Mouse (Mus musculus) liver, embryonic 12.5 days (tissue): Measurements from ENCODE around the gene Rnf168. TPM values are rescaled to one million over a fixed set of nuclear protein-coding genes. Genes with fewer than 3 reads are reported as not detected.
"Not testable (repeated sequence)": the region's sequence is repeated elsewhere in the genome, so short reads cannot be mapped to it uniquely, and the experiment has no call there.

Experiments used
- ATAC-seq: fragments of 200-750 bp; cut with Nextera tagmentation; 2 replicates; pipeline ENCODE4 v1.8.0; 2017; ENCODE audit warnings: moderate number of reproducible peaks, mild to moderate bottlenecking, moderate library complexity
- H3K27ac ChIP-seq: fragments of 300-500 bp; sonication (generic); 2 replicates; pipeline ENCODE4 v1.5.1; 2016; ENCODE audit warnings: mild to moderate bottlenecking
- H3K27me3 ChIP-seq: fragments of 300-500 bp; sonication (generic); replicated peaks from 2 replicates; pipeline ENCODE4 v1.6.1; 2016; ENCODE audit warnings: mild to moderate bottlenecking, moderate library complexity
- H3K36me3 ChIP-seq: fragments of 300-500 bp; sonication (generic); 2 replicates; pipeline ENCODE4 v1.6.1; 2016; ENCODE audit warnings: mild to moderate bottlenecking, moderate library complexity
- H3K4me1 ChIP-seq: fragments of 300-500 bp; sonication (generic); 2 replicates; pipeline ENCODE4 v1.6.1; 2016
- H3K4me2 ChIP-seq: fragments of 300-500 bp; sonication (generic); 2 replicates; pipeline ENCODE4 v1.6.1; 2016; ENCODE audit warnings: mild to moderate bottlenecking, moderate library complexity
- H3K4me3 ChIP-seq: fragments of 300-500 bp; sonication (generic); 2 replicates; pipeline ENCODE4 v1.5.1; 2016; ENCODE audit warnings: mild to moderate bottlenecking, moderate library complexity
- H3K9ac ChIP-seq: fragments of 300-500 bp; sonication (generic); 2 replicates; pipeline ENCODE4 v1.6.1; 2016; ENCODE audit warnings: mild to moderate bottlenecking, moderate library complexity
- H3K9me3 ChIP-seq: fragments of 300-500 bp; sonication (generic); replicated peaks from 2 replicates; pipeline ENCODE4 v1.6.1; 2016; ENCODE audit warnings: mild to moderate bottlenecking, moderate library complexity
- WGBS: fragments of 180-500 bp; shearing (Covaris S2); methylation state at CpG from one replicate; pipeline ENCODE4 v1.1.7; 2016; ENCODE audit not compliant: insufficient replicate concordance; 5-methylcytosine and 5-hydroxymethylcytosine counted together
- polyA plus RNA-seq: library from polyadenylated mRNA; unstranded; fragments of >200 nt; fragmentation: Nextera tagmentation; extraction: Ambion mirVana; gene quantifications from 2 replicates; pipeline ENCODE4 v1.2.1, GENCODE M21; 2016

Rnf168 gene
- polyA plus RNA-seq, 1 experiment from 2014 or later: 24.7 TPM

DNA sequence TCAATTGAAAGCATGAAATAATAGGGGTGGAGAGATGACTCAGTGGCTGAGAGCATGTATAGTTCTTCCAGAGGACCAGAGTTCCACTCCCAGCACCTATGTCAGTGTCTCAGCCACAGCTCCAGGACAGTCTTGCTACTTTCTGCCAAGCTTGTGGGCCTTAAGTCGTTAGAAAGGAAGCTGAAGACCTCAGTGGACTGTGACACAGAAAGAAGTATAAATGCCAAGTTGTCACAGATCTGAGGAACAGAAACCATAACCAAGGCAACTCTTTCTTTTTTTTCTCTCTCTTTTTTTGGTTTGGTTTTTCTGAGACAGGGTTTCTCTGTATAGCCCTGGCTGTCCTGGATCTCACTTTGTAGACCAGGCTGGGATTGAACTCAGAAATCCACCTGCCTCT lies 1.4 kb upstream of the Rnf168 start:
- Histone ChIP-seq H3K4me2 (no peak overlapping the region), H3K27me3 (peaks cover 5% of the 10 kb centered on the region; the same call in 1 of the 2 replicates), H3K27ac (no peak overlapping the region), H3K9ac (no peak overlapping the region), H3K4me1 (peaks cover 29% of the 10 kb centered on the region), H3K9me3 (peaks cover 8% of the 10 kb centered on the region), H3K36me3 (peaks cover 13% of the 10 kb centered on the region), H3K4me3 (no peak overlapping the region)
- ATAC-seq: no peak
- WGBS: 45% methylated on average over 1 of the region's 1 CpGs

DNA sequence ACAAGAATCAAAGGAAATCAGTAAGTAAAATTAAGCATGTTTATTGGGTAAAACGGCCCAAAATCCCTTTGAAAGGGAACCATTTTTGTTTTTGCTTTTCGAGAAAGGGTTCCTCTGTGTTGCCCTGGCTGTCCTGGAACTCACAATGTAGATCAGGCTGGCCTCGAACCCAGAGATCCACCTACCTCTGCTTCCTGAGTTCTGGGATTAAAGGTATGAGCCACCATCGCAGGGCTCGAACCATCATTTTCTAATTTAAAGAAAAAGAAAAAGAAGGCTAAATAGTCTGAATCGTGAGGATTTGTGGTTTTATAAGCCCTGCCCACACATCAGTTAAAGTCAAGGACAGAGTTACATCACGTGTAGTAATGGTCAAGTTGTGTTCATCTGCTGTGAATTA lies 1.1 kb downstream of the Rnf168 start:
- Histone ChIP-seq H3K4me2 (peak overlapping the region; percentile 74), H3K36me3 (peaks cover 39% of the 10 kb centered on the region), H3K4me1 (peaks cover 48% of the 10 kb centered on the region), H3K27me3 (no peaks in the 10 kb centered on the region), H3K27ac (peak overlapping the region; percentile 95), H3K9me3 (peaks cover 8% of the 10 kb centered on the region), H3K9ac (peak overlapping the region; percentile 87), H3K4me3 (peak overlapping the region; percentile 75)
- no peak for ATAC-seq
- 26% methylated on average over 7 of the region's 7 CpGs for whole genome bisulfite sequencing

- Histone ChIP-seq H3K9ac (no peak overlapping the region), H3K4me2 (peak overlapping the region; percentile 74), H3K4me1 (peaks cover 56% of the 10 kb centered on the region), H3K9me3 (peaks cover 8% of the 10 kb centered on the region), H3K36me3 (peaks cover 57% of the 10 kb centered on the region), H3K27ac (no peak overlapping the region), H3K27me3 (no peaks in the 10 kb centered on the region), H3K4me3 (peak overlapping the region; percentile 75)
- no peak for ATAC-seq
- 93% methylated on average over 8 of the region's 8 CpGs for WGBS
Observed at GRCm38 (mm10) chr16:32280211-32280610, 3.0 kb downstream of the Rnf168 start.

DNA sequence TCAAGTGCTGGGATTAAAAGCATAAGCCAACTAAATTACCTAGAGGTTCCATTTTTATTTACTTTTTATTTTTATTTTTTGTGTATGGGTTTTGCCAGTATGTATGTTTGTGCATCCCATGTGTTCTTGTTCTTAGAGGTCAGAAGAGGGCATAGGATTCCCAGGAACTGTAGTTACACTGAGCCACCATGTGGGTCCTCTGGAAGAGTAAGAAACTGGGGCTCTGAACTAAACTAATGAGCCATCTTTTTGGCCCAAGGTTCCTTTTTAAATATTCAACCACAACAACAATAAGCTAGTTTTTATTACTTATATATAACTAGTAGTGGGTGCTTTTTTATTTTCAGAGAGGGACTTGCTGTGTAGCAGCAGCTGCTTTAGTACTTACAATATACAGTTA lies 5.3 kb downstream of the Rnf168 start:
- Histone ChIP-seq H3K27ac (no peak overlapping the region), H3K4me2 (no peak overlapping the region), H3K9ac (no peak overlapping the region), H3K9me3 (peaks cover 8% of the 10 kb centered on the region), H3K36me3 (peaks cover 81% of the 10 kb centered on the region), H3K4me3 (no peak overlapping the region), H3K27me3 (no peaks in the 10 kb centered on the region), H3K4me1 (peaks cover 46% of the 10 kb centered on the region)
- no peak for ATAC-seq

GRCm38 (mm10) chr16:32291821-32292220 lies 14.6 kb downstream of the Rnf168 start:
- no peaks in the 10 kb centered on the region for H3K9me3 ChIP-seq
- peaks cover 67% of the 10 kb centered on the region for H3K36me3 ChIP-seq
- no peaks in the 10 kb centered on the region for H3K4me1 ChIP-seq
- 88% methylated on average over 4 of the region's 4 CpGs for WGBS
- ATAC-seq: no peak
- no peak overlapping the region for H3K4me2 ChIP-seq
- H3K9ac ChIP-seq: no peak overlapping the region
- no peaks in the 10 kb centered on the region for H3K27me3 ChIP-seq
- H3K4me3 ChIP-seq: no peak overlapping the region
- no peak overlapping the region for H3K27ac ChIP-seq

- not testable (repeated sequence) for ATAC-seq
Observed at GRCm38 (mm10) chr16:32299617-32300016, 22.4 kb downstream of the Rnf168 start.

DNA sequence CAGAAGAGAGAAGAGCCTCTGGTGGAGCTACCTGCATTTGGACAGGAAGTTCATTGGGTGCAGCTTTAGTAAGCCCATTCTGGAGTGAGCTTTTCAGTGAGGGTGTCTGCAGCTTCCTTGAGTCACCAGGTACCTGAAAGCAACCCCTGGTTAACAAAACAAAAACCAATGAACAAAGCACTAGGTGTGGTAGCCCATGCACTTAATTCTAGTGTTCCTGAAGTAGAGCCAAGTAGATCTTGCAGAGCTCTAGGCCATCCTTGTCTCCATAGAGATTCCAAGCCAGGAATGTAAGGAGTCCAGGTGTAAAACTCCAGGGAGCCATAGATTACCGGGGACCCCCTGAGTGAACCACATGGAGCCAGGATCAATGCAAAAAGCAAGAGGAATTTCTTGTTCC lies 25.8 kb downstream of the Rnf168 start:
- H3K4me3 ChIP-seq: no peak overlapping the region
- peaks cover 9% of the 10 kb centered on the region for H3K4me1 ChIP-seq
- H3K9me3 ChIP-seq: no peaks in the 10 kb centered on the region
- no peak overlapping the region for H3K4me2 ChIP-seq
- ATAC-seq: no peak
- peaks cover 38% of the 10 kb centered on the region for H3K36me3 ChIP-seq
- WGBS: 41% methylated on average over 1 of the region's 1 CpGs
- H3K27ac ChIP-seq: no peak overlapping the region
- no peaks in the 10 kb centered on the region for H3K27me3 ChIP-seq
- no peak overlapping the region for H3K9ac ChIP-seq

More at GRCm38 (mm10) chr16:32299617-32300016, 22.4 kb downstream of the Rnf168 start:
- not testable (repeated sequence) for H3K9ac ChIP-seq, H3K4me1 ChIP-seq, H3K4me3 ChIP-seq, H3K9me3 ChIP-seq, H3K27me3 ChIP-seq, H3K4me2 ChIP-seq, H3K27ac ChIP-seq
- WGBS: 88% methylated on average over 4 of the region's 4 CpGs
- peaks cover 64% of the 10 kb centered on the region for H3K36me3 ChIP-seq

DNA sequence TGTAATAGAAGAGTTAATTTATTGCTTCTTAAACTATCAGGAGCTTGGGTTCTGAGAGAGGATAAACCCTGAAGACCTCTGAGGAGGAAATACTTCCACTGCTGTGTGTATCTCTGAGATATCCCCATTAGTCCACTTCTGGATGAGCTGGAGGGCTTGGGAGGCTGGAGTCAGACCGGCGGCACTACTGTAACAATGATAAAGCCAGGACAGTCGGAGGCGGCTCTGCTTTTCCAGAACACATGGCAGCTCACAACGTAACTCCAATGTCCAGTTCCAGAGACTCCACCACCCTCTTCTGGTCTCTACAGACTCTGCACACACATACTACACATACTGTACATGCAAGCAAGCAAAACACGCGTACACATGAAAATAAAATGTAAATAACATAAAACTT lies 26.6 kb downstream of the Rnf168 start:
- no peak overlapping the region for H3K4me2 ChIP-seq
- H3K4me3 ChIP-seq: no peak overlapping the region
- H3K4me1 ChIP-seq: peaks cover 9% of the 10 kb centered on the region
- H3K36me3 ChIP-seq: peaks cover 30% of the 10 kb centered on the region
- no peak overlapping the region for H3K9ac ChIP-seq
- no peaks in the 10 kb centered on the region for H3K27me3 ChIP-seq
- no peak for ATAC-seq
- H3K27ac ChIP-seq: no peak overlapping the region
- H3K9me3 ChIP-seq: no peaks in the 10 kb centered on the region
- WGBS: 80% methylated on average over 7 of the region's 7 CpGs

GRCm38 (mm10) chr16:32311970-32312369 lies 34.7 kb downstream of the Rnf168 start:
- no peak for ATAC-seq
- WGBS: 73% methylated on average over 4 of the region's 4 CpGs
- Histone ChIP-seq H3K9me3 (no peaks in the 10 kb centered on the region), H3K4me3 (no peak overlapping the region), H3K36me3 (no peaks in the 10 kb centered on the region), H3K27me3 (no peaks in the 10 kb centered on the region), H3K27ac (no peak overlapping the region), H3K4me1 (no peaks in the 10 kb centered on the region), H3K9ac (no peak overlapping the region), H3K4me2 (no peak overlapping the region)

- no peaks in the 10 kb centered on the region for H3K27me3 ChIP-seq
- H3K27ac ChIP-seq: no peak overlapping the region
- no peak overlapping the region for H3K9ac ChIP-seq
- no peaks in the 10 kb centered on the region for H3K9me3 ChIP-seq
- no peak overlapping the region for H3K4me3 ChIP-seq
- no peaks in the 10 kb centered on the region for H3K4me1 ChIP-seq
- no peaks in the 10 kb centered on the region for H3K36me3 ChIP-seq
- H3K4me2 ChIP-seq: no peak overlapping the region
- WGBS: 54% methylated on average over 5 of the region's 5 CpGs
- ATAC-seq: no peak
Observed at GRCm38 (mm10) chr16:32312386-32312785, 35.1 kb downstream of the Rnf168 start.

DNA sequence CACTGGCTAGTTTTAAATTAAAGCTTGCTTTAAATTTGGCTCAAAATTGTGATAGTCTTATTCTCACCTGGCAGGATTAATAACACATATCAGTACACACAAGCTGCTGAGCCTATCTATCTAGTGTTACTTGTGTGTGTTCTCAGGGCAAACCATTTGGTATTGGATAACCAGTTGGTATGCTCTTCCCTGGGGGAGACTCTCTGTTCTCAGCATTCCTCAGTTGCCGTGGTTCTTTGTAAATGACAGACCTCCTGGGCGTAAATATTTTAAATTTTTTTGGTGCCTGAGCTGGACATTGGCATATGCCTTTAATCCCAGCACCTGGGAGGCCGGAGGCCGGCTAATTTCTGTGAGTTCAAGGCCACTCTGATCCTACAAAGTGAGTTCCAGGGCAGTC lies 35.6 kb downstream of the Rnf168 start:
- no peaks in the 10 kb centered on the region for H3K4me1 ChIP-seq
- no peak overlapping the region for H3K9ac ChIP-seq
- no peak overlapping the region for H3K4me2 ChIP-seq
- H3K36me3 ChIP-seq: no peaks in the 10 kb centered on the region
- 71% methylated on average over 4 of the region's 4 CpGs for WGBS
- H3K9me3 ChIP-seq: peaks cover under 1% of the 10 kb centered on the region; the same call in 1 of the 2 replicates
- no peaks in the 10 kb centered on the region for H3K27me3 ChIP-seq
- ATAC-seq: no peak
- H3K4me3 ChIP-seq: no peak overlapping the region
- no peak overlapping the region for H3K27ac ChIP-seq

GRCm38 (mm10) chr16:32316601-32317000 lies 39.3 kb downstream of the Rnf168 start:
- Histone ChIP-seq H3K4me3 (no peak overlapping the region), H3K27me3 (no peaks in the 10 kb centered on the region), H3K9me3 (peaks cover 5% of the 10 kb centered on the region; the same call in 1 of the 2 replicates), H3K4me2 (no peak overlapping the region), H3K4me1 (no peaks in the 10 kb centered on the region), H3K27ac (no peak overlapping the region), H3K36me3 (no peaks in the 10 kb centered on the region), H3K9ac (no peak overlapping the region)
- no peak for ATAC-seq
- 63% methylated on average over 2 of the region's 2 CpGs for WGBS

DNA sequence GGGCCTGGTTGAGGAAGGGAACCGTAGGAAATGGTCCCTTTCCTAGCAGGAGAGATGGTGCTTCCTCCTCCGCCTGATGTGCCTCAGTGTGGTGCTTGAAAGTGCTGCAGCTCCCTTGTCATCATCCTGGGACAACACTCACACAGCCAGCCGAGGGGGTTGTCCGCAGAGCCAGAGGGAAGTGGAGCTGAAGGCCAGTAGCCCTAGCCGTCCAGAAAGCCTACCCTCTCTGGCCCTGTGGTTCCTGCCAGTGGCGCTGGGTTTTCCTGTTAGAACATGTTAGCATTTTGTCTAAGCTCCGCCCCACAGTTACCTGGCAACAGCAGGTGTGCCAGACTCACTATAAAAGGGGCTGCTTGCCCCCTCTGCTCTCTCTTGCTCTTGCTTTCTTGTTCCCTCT lies 46.7 kb downstream of the Rnf168 start:
- ATAC-seq: no peak
- Histone ChIP-seq H3K27ac (no peak overlapping the region), H3K4me3 (no peak overlapping the region), H3K9ac (no peak overlapping the region), H3K4me1 (0 out of 2 replicates have a peak, but pooled peaks cover 9% of the 10 kb centered on the region), H3K27me3 (no peaks in the 10 kb centered on the region; the same call in 1 of the 2 replicates), H3K36me3 (no peaks in the 10 kb centered on the region), H3K4me2 (peak overlapping the region; percentile 28), H3K9me3 (no peaks in the 10 kb centered on the region)
- WGBS: 25% methylated on average over 7 of the region's 7 CpGs
